Mouse (Mus musculus): ENCODE measurements at regions not wholly inside any gene's neighbourhood (a gene's known extent, or its start where the extent isn't known, plus 50 kb on each side); places are given as distances from the start of the nearest gene placed in this dataset.

- Histone ChIP-seq H3K4me2 (ENCODE audit: insufficient read depth, low read depth, poor library complexity, severe bottlenecking) (no peak overlapping the region), H3K36me3 (replicated peaks in 1 of 2; ENCODE audit: control insufficient read depth in 1 of 2, insufficient read depth in 1 of 2, low read length in 1 of 2) (no peaks in the 10 kb centered on the region), H3K27me3 (replicated peaks) (peaks cover 30% of the 10 kb centered on the region), H3K9me3 (replicated peaks; ENCODE audit: low read length) (no peaks in the 10 kb centered on the region), H3K4me1 (ENCODE audit: control insufficient read depth in 1 of 2, insufficient read depth in 2 of 2) (no peaks in the 10 kb centered on the region), H3K79me2 (replicated peaks; ENCODE audit: control insufficient read depth, extremely low read depth, insufficient read depth, poor library complexity, severe bottlenecking) (no peaks in the 10 kb centered on the region), H3K4me3 (replicated peaks in 1 of 3; ENCODE audit: low read depth in 2 of 3, low read length in 2 of 3, poor library complexity in 1 of 3) (no peak overlapping the region), H3K27ac (ENCODE audit: insufficient read depth, low read depth) (no peak overlapping the region), H3K9ac (ENCODE audit: insufficient read depth, low read depth) (no peak overlapping the region)
- no peak for TF ChIP-seq ZNF384 (IDR thresholded peaks at IDR 0.05; ENCODE audit: low read depth, low read length)
- no peak for TF ChIP-seq KAT2A (IDR thresholded peaks at IDR 0.05; ENCODE audit: insufficient replicate concordance, low read length)
- no peak for TF ChIP-seq EP300 (IDR thresholded peaks at IDR 0.05; ENCODE audit: low read length)
- no peak for TF ChIP-seq CHD2 (IDR thresholded peaks at IDR 0.05; ENCODE audit: low read length)
- no peak for TF ChIP-seq SMC3 (IDR thresholded peaks at IDR 0.05; ENCODE audit: low read depth, low read length)
- no peak for TF ChIP-seq BHLHE40 (IDR thresholded peaks at IDR 0.05; ENCODE audit: low read depth, low read length)
- no peak for TF ChIP-seq UBTF (IDR thresholded peaks at IDR 0.05; ENCODE audit: low read depth, low read length)
- TF ChIP-seq MAZ (IDR thresholded peaks at IDR 0.05; ENCODE audit: low read depth, low read length), result no peak
- no peak for TF ChIP-seq MAX (IDR thresholded peaks at IDR 0.05; ENCODE audit: low read length)
- no peak for TF ChIP-seq CHD1 (IDR thresholded peaks at IDR 0.05; ENCODE audit: low read depth, low read length)
- TF ChIP-seq ZMIZ1 (IDR thresholded peaks at IDR 0.05; ENCODE audit: low read depth, low read length), result no peak
- no peak for TF ChIP-seq NRF1 (IDR thresholded peaks at IDR 0.05; ENCODE audit: low read depth, low read length)
- TF ChIP-seq ZKSCAN1 (IDR thresholded peaks at IDR 0.05; ENCODE audit: borderline replicate concordance, low read depth, low read length), result no peak
- TF ChIP-seq JUN (IDR thresholded peaks at IDR 0.05; ENCODE audit: insufficient read depth, low read depth, low read length), result no peak
- TF ChIP-seq PAX5 (IDR thresholded peaks at IDR 0.05; ENCODE audit: low read length), result no peak
- in situ Hi-C loops (cut with MboI; ENCODE audit: low pct_ligation_motif_present, low pct_unique_long_range_greater_than_20kb, low sequenced_read_pairs) (no loop called here), dilution Hi-C loops (cut with MboI; ENCODE audit: extremely low pct_ligation_motif_present, extremely low pct_unique_long_range_greater_than_20kb, low sequenced_read_pairs) (no loop called here)
- DNase-seq (ENCODE audit: extremely low read depth), result no peak
These were observed 273.2 kb downstream of the Rps15a start for GRCm38 (mm10) chr7:117842780-117843179.

GRCm38 (mm10) chr7:117795035-117795434, 321.0 kb downstream of the Rps15a start:
- no peak overlapping the region for H3K4me3 ChIP-seq (replicated peaks in 1 of 3; ENCODE audit: low read depth in 2 of 3, low read length in 2 of 3, poor library complexity in 1 of 3)
- TF ChIP-seq EP300 (IDR thresholded peaks at IDR 0.05; ENCODE audit: low read length), result no peak
- H3K9me3 ChIP-seq (replicated peaks; ENCODE audit: low read length), result no peaks in the 10 kb centered on the region
- no peak overlapping the region for H3K27ac ChIP-seq (ENCODE audit: insufficient read depth, low read depth)
- no peaks in the 10 kb centered on the region for H3K36me3 ChIP-seq (replicated peaks in 1 of 2; ENCODE audit: control insufficient read depth in 1 of 2, insufficient read depth in 1 of 2, low read length in 1 of 2)
- H3K9ac ChIP-seq (ENCODE audit: insufficient read depth, low read depth), result no peak overlapping the region
- H3K79me2 ChIP-seq (replicated peaks; ENCODE audit: control insufficient read depth, extremely low read depth, insufficient read depth, poor library complexity, severe bottlenecking), result no peaks in the 10 kb centered on the region
- peaks cover 5% of the 10 kb centered on the region for H3K27me3 ChIP-seq (replicated peaks)
- in situ Hi-C loops (cut with MboI; ENCODE audit: low pct_ligation_motif_present, low pct_unique_long_range_greater_than_20kb, low sequenced_read_pairs) (no loop called here), dilution Hi-C loops (cut with MboI; ENCODE audit: extremely low pct_ligation_motif_present, extremely low pct_unique_long_range_greater_than_20kb, low sequenced_read_pairs) (no loop called here)
- H3K4me1 ChIP-seq (ENCODE audit: control insufficient read depth in 1 of 2, insufficient read depth in 2 of 2), result no peaks in the 10 kb centered on the region
- no peak for DNase-seq (ENCODE audit: extremely low read depth)
- H3K4me2 ChIP-seq (ENCODE audit: insufficient read depth, low read depth, poor library complexity, severe bottlenecking), result no peak overlapping the region

GRCm38 (mm10) chr7:117793991-117794390, 322.0 kb downstream of the Rps15a start:
- H3K79me2 ChIP-seq (replicated peaks; ENCODE audit: control insufficient read depth, extremely low read depth, insufficient read depth, poor library complexity, severe bottlenecking), result no peaks in the 10 kb centered on the region
- no peak overlapping the region for H3K4me2 ChIP-seq (ENCODE audit: insufficient read depth, low read depth, poor library complexity, severe bottlenecking)
- no peaks in the 10 kb centered on the region for H3K9me3 ChIP-seq (replicated peaks; ENCODE audit: low read length)
- no peak for DNase-seq (ENCODE audit: extremely low read depth)
- H3K4me3 ChIP-seq (replicated peaks in 1 of 3; ENCODE audit: low read depth in 2 of 3, low read length in 2 of 3, poor library complexity in 1 of 3), result no peak overlapping the region
- H3K27ac ChIP-seq (ENCODE audit: insufficient read depth, low read depth), result no peak overlapping the region
- no peaks in the 10 kb centered on the region for H3K36me3 ChIP-seq (replicated peaks in 1 of 2; ENCODE audit: control insufficient read depth in 1 of 2, insufficient read depth in 1 of 2, low read length in 1 of 2)
- no peak overlapping the region for H3K9ac ChIP-seq (ENCODE audit: insufficient read depth, low read depth)
- in situ Hi-C loops (cut with MboI; ENCODE audit: low pct_ligation_motif_present, low pct_unique_long_range_greater_than_20kb, low sequenced_read_pairs), result no loop called here
- H3K4me1 ChIP-seq (ENCODE audit: control insufficient read depth in 1 of 2, insufficient read depth in 2 of 2), result no peaks in the 10 kb centered on the region
- dilution Hi-C loops (cut with MboI; ENCODE audit: extremely low pct_ligation_motif_present, extremely low pct_unique_long_range_greater_than_20kb, low sequenced_read_pairs), result no loop called here
- TF ChIP-seq PAX5 (IDR thresholded peaks at IDR 0.05; ENCODE audit: low read length), result no peak
- no peak for TF ChIP-seq MYC (IDR thresholded peaks at IDR 0.05; ENCODE audit: low read depth, low read length)
- TF ChIP-seq MAZ (IDR thresholded peaks at IDR 0.05; ENCODE audit: low read depth, low read length), result no peak
- no peak for TF ChIP-seq CHD1 (IDR thresholded peaks at IDR 0.05; ENCODE audit: low read depth, low read length)
- H3K27me3 ChIP-seq (replicated peaks), result peaks cover 5% of the 10 kb centered on the region

All from CH12.LX (cell line).